Mouse (Mus musculus) lung, postnatal 0 days (tissue): ENCODE data around the gene Pex26. TPM values are rescaled to one million over a fixed set of nuclear protein-coding genes. Genes with fewer than 3 reads are reported as not detected.

Source experiments
- ATAC-seq: fragments of 200-750 bp; cut with Nextera tagmentation; 2 replicates; pipeline ENCODE4 v1.8.0; 2017; ENCODE audit warnings: moderate library complexity
- DNase-seq: peaks from one replicate; pipeline ENCODE4 v3.0.0-alpha.2; 2016; ENCODE audit warnings: low spot score
- H3K27ac ChIP-seq: fragments of 300-500 bp; sonication (generic); 2 replicates; pipeline ENCODE4 v1.5.1; 2014; ENCODE audit warnings: antibody characterized with exemption, mild to moderate bottlenecking, low read length, mixed read lengths
- H3K27me3 ChIP-seq: fragments of 300-500 bp; sonication (generic); replicated peaks from 2 replicates; pipeline ENCODE4 v1.6.1; 2014; ENCODE audit warnings: low read length, mixed read lengths; ENCODE audit not compliant: insufficient read depth
- H3K36me3 ChIP-seq: fragments of 300-500 bp; sonication (generic); 2 replicates; pipeline ENCODE4 v1.6.1; 2014; ENCODE audit warnings: low read length, mixed read lengths; ENCODE audit not compliant: insufficient read depth
- H3K4me1 ChIP-seq: fragments of 300-500 bp; sonication (generic); 2 replicates; pipeline ENCODE4 v1.6.1; 2014; ENCODE audit warnings: antibody characterized with exemption, low read depth, low read length, mixed read lengths; ENCODE audit not compliant: insufficient read depth
- H3K4me2 ChIP-seq: fragments of 300-500 bp; sonication (generic); replicated peaks from 2 replicates; pipeline ENCODE4 v1.6.1; 2014; ENCODE audit warnings: low read depth, mild to moderate bottlenecking, low read length, moderate library complexity, mixed read lengths
- H3K4me3 ChIP-seq: fragments of 300-500 bp; sonication (generic); 2 replicates; pipeline ENCODE4 v1.5.1; 2014; ENCODE audit warnings: low read depth, low read length
- H3K9ac ChIP-seq: fragments of 300-500 bp; sonication (generic); replicated peaks from 2 replicates; pipeline ENCODE4 v1.6.1; 2014; ENCODE audit warnings: low read depth, mild to moderate bottlenecking
- H3K9me3 ChIP-seq: fragments of 300-500 bp; sonication (generic); 2 replicates; pipeline ENCODE4 v1.6.1; 2016; ENCODE audit warnings: low read length, mixed read lengths
- CTCF ChIP-seq: IDR thresholded peaks from 2 replicates; pipeline ENCODE4 v1.5.1; 2016; ENCODE audit warnings: antibody characterized with exemption, mild to moderate bottlenecking
- EP300 ChIP-seq: IDR thresholded peaks from 2 replicates; pipeline ENCODE4 v1.6.1; 2016; ENCODE audit warnings: antibody characterized with exemption, mild to moderate bottlenecking, control low read depth
- WGBS: fragments of 180-500 bp; shearing (Covaris S2); extraction: QIAGEN DNeasy Blood & Tissue Kit; methylation state at CpG from one replicate; pipeline ENCODE4 v1.1.7; 2014; 5-methylcytosine and 5-hydroxymethylcytosine counted together
- polyA plus RNA-seq: library from polyadenylated mRNA; unstranded; fragments of >200 nt; fragmentation: Nextera tagmentation; extraction: Ambion mirVana; gene quantifications from 2 replicates; pipeline ENCODE4 v1.2.1, GENCODE M21; 2015

Pex26 gene
- polyA plus RNA-seq, 1 experiment from 2014 or later = 6.2 TPM

DNA sequence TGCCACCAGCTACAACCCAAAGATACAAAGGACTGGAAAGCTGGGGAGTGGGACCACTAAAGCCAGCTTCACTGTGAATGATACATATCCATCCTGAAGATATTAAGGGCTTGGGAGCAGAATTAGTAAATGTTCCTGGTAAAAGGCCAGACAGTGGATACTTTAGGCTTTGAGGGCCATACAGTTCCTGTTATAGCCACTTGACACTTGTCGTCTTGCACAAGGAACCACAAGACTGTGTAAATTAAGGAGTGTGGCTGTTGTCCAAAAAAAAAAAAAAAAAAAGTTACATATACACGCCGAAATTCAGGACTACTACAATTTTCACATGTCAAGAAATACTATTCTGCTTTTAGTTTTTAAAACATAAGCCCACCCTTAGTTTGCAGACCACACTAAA is 35.1 kb upstream of the Pex26 start:
- H3K9ac ChIP-seq = no peak overlapping the region
- H3K27me3 ChIP-seq = peaks cover 39% of the 10 kb centered on the region
- no peaks in the 10 kb centered on the region for H3K9me3 ChIP-seq
- WGBS = 21% methylated on average over 3 of the region's 3 CpGs
- DNase-seq = peak; percentile 77
- TF ChIP-seq EP300 (peak; percentile 82), CTCF (no peak)
- no peaks in the 10 kb centered on the region for H3K36me3 ChIP-seq
- no peak overlapping the region for H3K4me2 ChIP-seq
- no peak overlapping the region for H3K4me3 ChIP-seq
- H3K27ac ChIP-seq = no peak overlapping the region
- H3K4me1 ChIP-seq = peaks cover 3% of the 10 kb centered on the region; the same call in 1 of the 2 replicates
- peak; percentile 54 for ATAC-seq

DNA sequence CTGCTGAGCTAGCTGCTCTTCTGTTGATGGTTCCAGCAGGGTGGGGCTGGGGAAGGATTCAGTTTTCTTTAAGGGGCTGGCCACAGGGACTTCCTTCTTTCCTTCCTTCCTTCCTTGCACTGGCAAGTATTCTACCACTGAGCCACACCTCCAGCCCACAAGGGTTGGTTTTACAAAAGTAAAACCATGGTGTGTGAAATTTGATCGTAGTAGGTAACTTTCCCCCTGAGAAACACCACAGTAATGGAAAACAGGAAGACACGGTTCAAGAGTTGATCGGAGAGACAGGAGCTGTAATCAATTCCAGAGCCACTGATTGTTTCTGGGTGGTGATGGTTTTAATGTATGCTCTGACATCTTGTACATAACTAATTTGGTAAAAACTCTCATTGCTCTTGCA is 34.0 kb upstream of the Pex26 start:
- DNase-seq = no peak
- no peak for ATAC-seq
- WGBS = 77% methylated on average over 3 of the region's 3 CpGs

DNA sequence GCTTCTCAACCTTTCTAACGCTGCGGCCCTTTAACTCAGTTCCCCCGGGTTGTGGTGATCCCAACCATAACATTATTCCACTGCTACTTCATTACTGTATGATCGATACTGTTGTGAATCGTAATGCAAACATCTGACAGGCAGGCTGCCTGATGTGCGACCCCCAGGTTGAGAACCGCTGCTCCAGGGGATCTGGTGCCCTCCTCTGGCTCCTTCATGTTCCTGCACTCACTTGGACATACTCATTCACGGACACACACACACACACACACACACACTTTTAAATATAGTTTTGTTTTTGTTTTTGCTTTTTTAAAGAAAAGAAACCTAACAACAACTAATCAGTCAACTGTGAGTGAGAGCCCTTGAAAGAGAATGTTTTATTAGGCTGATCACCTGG is 33.3 kb upstream of the Pex26 start:
- Histone ChIP-seq H3K9ac (no peak overlapping the region), H3K27me3 (peaks cover 31% of the 10 kb centered on the region), H3K27ac (no peak overlapping the region), H3K36me3 (no peaks in the 10 kb centered on the region), H3K4me1 (no peaks in the 10 kb centered on the region), H3K9me3 (no peaks in the 10 kb centered on the region), H3K4me3 (no peak overlapping the region), H3K4me2 (no peak overlapping the region)
- 95% methylated on average over 8 of the region's 8 CpGs for WGBS
- ATAC-seq = no peak
- DNase-seq = no peak
- TF ChIP-seq CTCF = no peak
- TF ChIP-seq EP300 = no peak

More for the DNA sequence above, 34.0 kb upstream of the Pex26 start:
- TF ChIP-seq CTCF = no peak
- no peak for TF ChIP-seq EP300
- Histone ChIP-seq H3K4me2 (no peak overlapping the region), H3K9ac (no peak overlapping the region), H3K4me1 (no peaks in the 10 kb centered on the region), H3K36me3 (no peaks in the 10 kb centered on the region), H3K27ac (no peak overlapping the region), H3K9me3 (no peaks in the 10 kb centered on the region), H3K4me3 (no peak overlapping the region), H3K27me3 (peaks cover 37% of the 10 kb centered on the region)

DNA sequence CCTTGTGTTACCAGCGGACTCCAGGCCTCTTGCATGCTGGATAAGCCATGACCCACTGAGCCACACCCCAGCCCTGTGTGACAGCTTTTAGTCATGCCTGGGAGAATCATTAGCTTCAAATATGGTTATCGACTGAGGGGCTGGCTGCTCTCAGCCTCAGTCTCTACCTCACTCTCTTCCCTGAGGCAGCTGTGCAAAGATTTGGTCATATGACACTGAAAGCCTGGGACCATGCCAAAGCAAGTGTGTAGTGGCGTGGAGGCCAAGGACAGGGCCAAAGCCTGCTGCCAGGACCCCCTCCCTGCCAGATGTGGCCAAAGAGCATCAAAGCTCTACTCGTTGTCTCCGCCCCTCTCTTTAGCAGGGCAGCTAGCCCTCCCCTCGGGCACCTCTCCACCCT is 31.7 kb upstream of the Pex26 start:
- TF ChIP-seq EP300 = no peak
- TF ChIP-seq CTCF = no peak
- WGBS = 40% methylated on average over 6 of the region's 6 CpGs
- Histone ChIP-seq H3K27me3 (peaks cover 26% of the 10 kb centered on the region), H3K9ac (no peak overlapping the region), H3K9me3 (no peaks in the 10 kb centered on the region), H3K4me1 (no peaks in the 10 kb centered on the region), H3K4me2 (no peak overlapping the region), H3K27ac (no peak overlapping the region), H3K36me3 (no peaks in the 10 kb centered on the region), H3K4me3 (no peak overlapping the region)
- DNase-seq (peak; percentile 66), ATAC-seq (peak; percentile 74)

GRCm38 (mm10) chr6:121153177-121153576 is 30.3 kb upstream of the Pex26 start:
- no peak overlapping the region for H3K4me2 ChIP-seq
- no peak for TF ChIP-seq EP300
- TF ChIP-seq CTCF = no peak
- H3K27me3 ChIP-seq = peaks cover 26% of the 10 kb centered on the region
- no peaks in the 10 kb centered on the region for H3K9me3 ChIP-seq
- no peak overlapping the region for H3K9ac ChIP-seq
- H3K27ac ChIP-seq = no peak overlapping the region
- no peaks in the 10 kb centered on the region for H3K36me3 ChIP-seq
- H3K4me3 ChIP-seq = no peak overlapping the region
- H3K4me1 ChIP-seq = no peaks in the 10 kb centered on the region
- ATAC-seq (no peak), DNase-seq (no peak)
- 67% methylated on average over 8 of the region's 8 CpGs for WGBS

- 0 out of 2 replicates have a peak, but pooled peaks cover 1% of the 10 kb centered on the region for H3K4me1 ChIP-seq
- 80% methylated on average over 16 of the region's 16 CpGs for WGBS
- H3K9me3 ChIP-seq = no peaks in the 10 kb centered on the region
- DNase-seq = no peak
- ATAC-seq = no peak
- no peak overlapping the region for H3K4me2 ChIP-seq
- H3K27ac ChIP-seq = no peak overlapping the region
- H3K36me3 ChIP-seq = no peaks in the 10 kb centered on the region
- TF ChIP-seq CTCF = no peak
- no peak for TF ChIP-seq EP300
- H3K4me3 ChIP-seq = no peak overlapping the region
- peaks cover 32% of the 10 kb centered on the region for H3K27me3 ChIP-seq
- no peak overlapping the region for H3K9ac ChIP-seq
Observed at GRCm38 (mm10) chr6:121154451-121155300, 28.8 kb upstream of the Pex26 start.
